Mouse (Mus musculus): ENCODE measurements around the gene Srd5a3. TPM values are rescaled to one million over a fixed set of nuclear protein-coding genes. Genes with fewer than 3 reads are reported as not detected.

The Srd5a3 gene
- polyA plus RNA-seq, 1 experiment from 2014 or later = 16.1 TPM

DNA sequence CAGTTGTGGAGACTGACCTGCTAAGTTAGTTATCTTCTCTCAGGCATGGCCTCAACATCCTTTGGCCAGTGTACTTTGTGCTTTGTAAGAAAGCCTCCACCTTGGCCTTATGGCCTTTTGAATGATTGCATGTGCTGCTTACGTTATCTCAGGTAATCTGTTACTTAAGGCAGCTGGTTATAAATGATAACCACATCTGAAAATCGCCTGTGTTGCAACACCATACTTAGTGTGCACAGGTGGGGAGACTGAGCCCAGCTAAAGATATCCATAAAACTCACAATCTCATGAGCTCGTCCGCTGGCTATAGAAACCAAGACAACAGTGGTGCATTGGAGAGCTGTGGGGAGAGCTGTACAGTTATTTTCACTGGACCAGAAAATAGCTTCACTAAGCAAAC is 50.5 kb downstream of the Srd5a3 start:
- H3K27me3 ChIP-seq (ENCODE audit: control insufficient read depth, insufficient read depth, low read length) = no peaks in the 10 kb centered on the region
- H3K9ac ChIP-seq (ENCODE audit: low read depth, low read length) = no peak overlapping the region
- 90% methylated on average over 4 of the region's 4 CpGs for WGBS
- H3K36me3 ChIP-seq (ENCODE audit: control insufficient read depth, insufficient read depth, low read length) = no peaks in the 10 kb centered on the region
- H3K27ac ChIP-seq (ENCODE audit: low read depth, low read length) = no peak overlapping the region
- no peak overlapping the region for H3K4me2 ChIP-seq (replicated peaks; ENCODE audit: low read depth, low read length)
- DNase-seq (ENCODE audit: low spot score) = no peak
- no peaks in the 10 kb centered on the region for H3K4me1 ChIP-seq (replicated peaks; ENCODE audit: control insufficient read depth, insufficient read depth, low read length)
- H3K4me3 ChIP-seq (ENCODE audit: low read depth, low read length) = no peak overlapping the region
- no peak for ATAC-seq (ENCODE audit: low FRiP score)
- no peaks in the 10 kb centered on the region for H3K9me3 ChIP-seq (ENCODE audit: control insufficient read depth, low read length)

DNA sequence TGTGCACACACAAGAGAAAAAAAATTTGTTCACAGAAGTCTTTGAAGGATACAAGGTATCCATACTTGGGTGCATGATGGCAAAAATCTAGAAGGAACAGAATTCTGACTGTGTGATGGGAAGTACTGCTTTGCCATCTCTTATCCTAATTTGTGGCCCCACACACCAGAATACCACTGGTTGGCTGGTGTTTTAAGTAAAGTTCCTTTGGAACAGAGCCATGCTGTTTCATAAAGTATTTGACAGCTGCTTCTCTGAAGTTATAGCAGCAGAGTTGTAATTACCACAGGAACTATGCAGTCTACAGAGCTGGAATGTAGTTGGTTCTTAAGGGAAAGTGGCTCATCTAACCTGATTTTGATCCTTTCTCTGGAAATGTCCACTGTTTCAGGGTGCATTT is 53.0 kb downstream of the Srd5a3 start:
- H3K27ac ChIP-seq (ENCODE audit: low read depth, low read length) = no peak overlapping the region
- no peaks in the 10 kb centered on the region for H3K9me3 ChIP-seq (ENCODE audit: control insufficient read depth, low read length)
- no peak overlapping the region for H3K4me3 ChIP-seq (ENCODE audit: low read depth, low read length)
- DNase-seq (ENCODE audit: low spot score) (no peak), ATAC-seq (ENCODE audit: low FRiP score) (no peak)
- H3K27me3 ChIP-seq (ENCODE audit: control insufficient read depth, insufficient read depth, low read length) = no peaks in the 10 kb centered on the region
- no peak overlapping the region for H3K4me2 ChIP-seq (replicated peaks; ENCODE audit: low read depth, low read length)
- no peak overlapping the region for H3K9ac ChIP-seq (ENCODE audit: low read depth, low read length)
- H3K36me3 ChIP-seq (ENCODE audit: control insufficient read depth, insufficient read depth, low read length) = no peaks in the 10 kb centered on the region
- no peaks in the 10 kb centered on the region for H3K4me1 ChIP-seq (replicated peaks; ENCODE audit: control insufficient read depth, insufficient read depth, low read length)

DNA sequence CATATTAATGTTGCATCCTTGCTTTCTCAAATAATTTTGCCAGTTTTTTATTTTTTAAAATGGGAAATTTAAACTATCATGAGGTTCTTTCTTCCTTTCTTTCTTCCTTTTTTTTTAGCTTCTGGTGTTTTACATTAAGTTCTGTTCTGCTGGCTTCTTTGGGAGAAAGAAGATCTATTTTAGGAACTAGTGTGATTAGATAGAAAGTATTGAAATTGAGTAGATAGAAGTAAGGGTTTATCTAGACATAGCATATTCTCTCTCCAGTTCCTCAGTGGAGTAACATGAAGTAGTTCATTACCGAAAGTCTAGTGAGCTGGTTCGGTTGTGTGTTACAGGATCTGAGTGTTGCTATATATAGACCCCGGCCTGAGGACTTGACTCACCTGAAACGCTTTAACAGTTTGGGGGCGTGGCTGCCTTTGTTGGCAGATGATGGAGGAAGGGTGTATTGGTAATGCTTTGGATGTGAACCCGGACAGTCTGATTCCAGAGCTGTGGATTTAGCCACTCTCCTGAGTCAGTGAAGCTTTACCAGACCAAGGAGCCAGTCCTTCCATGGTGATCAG is 54.4 kb downstream of the Srd5a3 start:
- ATAC-seq (ENCODE audit: low FRiP score) = no peak

DNA sequence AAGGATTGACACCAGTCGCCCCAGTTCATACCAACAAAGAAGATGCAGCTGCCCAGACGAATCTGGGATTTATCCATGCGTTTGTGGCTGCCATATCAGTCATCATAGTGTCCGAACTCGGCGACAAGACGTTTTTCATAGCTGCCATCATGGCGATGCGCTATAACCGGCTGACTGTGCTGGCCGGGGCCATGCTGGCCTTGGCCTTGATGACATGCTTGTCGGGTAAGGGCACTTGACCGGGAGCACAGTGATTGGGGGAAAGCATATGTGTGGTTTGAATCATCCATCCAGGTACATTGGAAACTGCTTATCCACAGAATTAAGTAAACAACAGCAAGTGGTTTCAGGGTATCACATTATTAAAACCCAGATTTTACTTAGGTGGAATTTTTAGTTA is 59.3 kb downstream of the Srd5a3 start:
- Histone ChIP-seq H3K9me3 (ENCODE audit: control insufficient read depth, low read length) (no peaks in the 10 kb centered on the region), H3K27ac (ENCODE audit: low read depth, low read length) (no peak overlapping the region), H3K4me3 (ENCODE audit: low read depth, low read length) (no peak overlapping the region), H3K4me2 (replicated peaks; ENCODE audit: low read depth, low read length) (no peak overlapping the region), H3K27me3 (ENCODE audit: control insufficient read depth, insufficient read depth, low read length) (no peaks in the 10 kb centered on the region), H3K9ac (ENCODE audit: low read depth, low read length) (no peak overlapping the region), H3K36me3 (ENCODE audit: control insufficient read depth, insufficient read depth, low read length) (peaks cover 6% of the 10 kb centered on the region; the same call in 1 of the 2 replicates), H3K4me1 (replicated peaks; ENCODE audit: control insufficient read depth, insufficient read depth, low read length) (no peaks in the 10 kb centered on the region)
- WGBS = 93% methylated on average over 13 of the region's 13 CpGs
- no peak for DNase-seq (ENCODE audit: low spot score)
- ATAC-seq (ENCODE audit: low FRiP score) = no peak

More for the DNA sequence above, 54.4 kb downstream of the Srd5a3 start:
- Histone ChIP-seq H3K36me3 (ENCODE audit: control insufficient read depth, insufficient read depth, low read length) (no peaks in the 10 kb centered on the region), H3K27me3 (ENCODE audit: control insufficient read depth, insufficient read depth, low read length) (no peaks in the 10 kb centered on the region), H3K9me3 (ENCODE audit: control insufficient read depth, low read length) (no peaks in the 10 kb centered on the region), H3K27ac (ENCODE audit: low read depth, low read length) (no peak overlapping the region), H3K4me2 (replicated peaks; ENCODE audit: low read depth, low read length) (no peak overlapping the region), H3K4me3 (ENCODE audit: low read depth, low read length) (no peak overlapping the region), H3K4me1 (replicated peaks; ENCODE audit: control insufficient read depth, insufficient read depth, low read length) (no peaks in the 10 kb centered on the region), H3K9ac (ENCODE audit: low read depth, low read length) (no peak overlapping the region)
- DNase-seq (ENCODE audit: low spot score) = no peak
- 94% methylated on average over 6 of the region's 6 CpGs for WGBS

DNA sequence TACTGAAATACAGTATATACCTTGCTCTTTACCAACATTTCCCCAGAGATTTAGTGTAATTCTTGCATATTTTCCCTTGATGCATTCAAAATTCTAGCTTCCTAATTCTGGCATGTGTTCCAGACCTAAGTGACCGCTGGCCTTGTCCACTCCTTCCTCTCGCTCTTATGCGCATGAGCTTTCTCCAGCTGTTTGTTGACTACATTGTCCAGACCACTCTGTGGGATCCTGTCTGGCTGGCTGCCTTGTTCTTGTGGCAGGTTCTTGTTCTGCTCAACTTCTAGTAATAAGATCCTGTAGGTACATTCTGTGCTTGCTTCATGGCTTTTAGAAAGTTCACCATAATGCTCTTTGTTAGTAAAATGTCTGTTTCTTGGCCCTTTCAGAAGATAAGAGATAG is 63.1 kb downstream of the Srd5a3 start:
- peaks cover 8% of the 10 kb centered on the region; the same call in 1 of the 2 replicates for H3K36me3 ChIP-seq (ENCODE audit: control insufficient read depth, insufficient read depth, low read length)
- no peaks in the 10 kb centered on the region for H3K9me3 ChIP-seq (ENCODE audit: control insufficient read depth, low read length)
- DNase-seq (ENCODE audit: low spot score) (no peak), ATAC-seq (ENCODE audit: low FRiP score) (no peak)
- 95% methylated on average over 3 of the region's 3 CpGs for WGBS
- no peak overlapping the region for H3K9ac ChIP-seq (ENCODE audit: low read depth, low read length)
- H3K4me2 ChIP-seq (replicated peaks; ENCODE audit: low read depth, low read length) = no peak overlapping the region
- no peak overlapping the region for H3K4me3 ChIP-seq (ENCODE audit: low read depth, low read length)
- no peaks in the 10 kb centered on the region for H3K27me3 ChIP-seq (ENCODE audit: control insufficient read depth, insufficient read depth, low read length)
- no peak overlapping the region for H3K27ac ChIP-seq (ENCODE audit: low read depth, low read length)
- H3K4me1 ChIP-seq (replicated peaks; ENCODE audit: control insufficient read depth, insufficient read depth, low read length) = no peaks in the 10 kb centered on the region

Other genes starting within 250 kb of the Srd5a3 start
- gene Kdr, start 161.8 kb upstream of the Srd5a3 start, polyA plus RNA-seq (2014; fragmentation: Nextera tagmentation; extraction: Ambion mirVana) = 20.1 and 24.9 TPM in 2 replicates
- 97.0 and 105 TPM in 2 replicates for gene Tmem165, start 43.6 kb downstream of the Srd5a3 start, polyA plus RNA-seq (2014; fragmentation: Nextera tagmentation; extraction: Ambion mirVana)
- 13.9 and 16.6 TPM in 2 replicates for gene Clock, start 164.5 kb downstream of the Srd5a3 start, polyA plus RNA-seq (2014; fragmentation: Nextera tagmentation; extraction: Ambion mirVana)
- gene Pdcl2, start 190.9 kb downstream of the Srd5a3 start, polyA plus RNA-seq (2014; fragmentation: Nextera tagmentation; extraction: Ambion mirVana) = not detected in 2 replicates
- gene Nmu, start 223.5 kb downstream of the Srd5a3 start, polyA plus RNA-seq (2014; fragmentation: Nextera tagmentation; extraction: Ambion mirVana) = not detected in 2 replicates

Measured in hindbrain, embryonic 11.5 days (tissue).